Mouse (Mus musculus): Measurements from ENCODE around the gene Vmn1r6. TPM values are rescaled to one million over a fixed set of nuclear protein-coding genes. Genes with fewer than 3 reads are reported as not detected.
"Not testable (repeated sequence)": the region's sequence is repeated elsewhere in the genome, so short reads cannot be mapped to it uniquely, and the experiment has no call there.

The Vmn1r6 gene
- not detected in 2 replicates for polyA plus RNA-seq (2012; rRNA removed)

DNA sequence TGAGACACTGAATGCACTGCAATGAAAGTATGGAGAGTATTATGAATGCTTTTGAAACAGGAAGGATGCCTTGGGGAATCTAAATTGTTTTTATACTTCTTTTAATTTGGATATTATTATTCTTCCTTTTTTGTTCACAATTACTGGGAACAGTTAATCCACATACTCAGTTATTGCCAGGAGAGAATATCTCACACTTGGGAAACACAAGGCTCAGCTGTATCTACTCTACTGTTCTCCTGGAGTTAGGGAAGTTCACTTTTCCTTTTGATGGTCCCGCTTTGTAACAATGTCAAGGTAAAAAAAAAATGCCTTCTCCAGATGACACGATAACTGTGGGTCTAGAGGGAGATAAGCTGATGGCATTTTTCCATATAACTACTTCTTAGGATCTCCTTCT, at the start of gene Vmn1r6:
TSS of gene Vmn1r6 (plus strand) at position 301 of the 400 bp plus-strand sequence.
- WGBS: 79% methylated on average over 2 of the region's 2 CpGs
- no peak for DNase-seq (ENCODE audit: low read depth, low spot score)

GRCm38 (mm10) chr6:56956436-56956835, 40.6 kb upstream of the Vmn1r6 start:
- no peak for DNase-seq (ENCODE audit: low read depth, low spot score)
- WGBS: 57% methylated on average over 5 of the region's 5 CpGs

DNA sequence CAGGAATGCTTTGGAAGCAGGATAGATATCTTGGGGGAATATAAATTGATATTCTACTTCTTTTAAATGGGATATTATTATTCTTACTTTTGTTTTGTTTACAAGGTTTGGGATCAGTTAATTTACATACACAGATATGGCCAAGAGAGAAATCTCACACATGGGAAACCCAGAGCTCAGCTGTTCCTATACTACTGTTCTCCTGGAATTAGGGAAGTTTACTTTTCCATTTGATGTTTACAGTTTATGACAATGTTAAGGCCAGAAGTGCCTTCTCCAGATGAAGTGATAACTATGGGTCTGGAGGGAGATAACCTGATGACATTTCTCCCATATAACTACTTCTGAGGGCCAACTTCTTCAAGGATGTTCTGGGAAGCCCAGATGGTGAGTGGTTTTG, 27.1 kb upstream of the Vmn1r6 start, which contains the start of gene Vmn1r5:
TSS of gene Vmn1r5 (plus strand) at position 301 of the 400 bp plus-strand sequence.
- DNase-seq (ENCODE audit: low read depth, low spot score): no peak

- DNase-seq (ENCODE audit: low read depth, low spot score): not testable (repeated sequence)
- WGBS: 85% methylated on average over 2 of the region's 2 CpGs
Measured at GRCm38 (mm10) chr6:57025224-57025623, 28.2 kb downstream of the Vmn1r6 start, which contains the start of gene Vmn1r7. Gene Vmn1r7, minus strand, starts transcription at chr6:57025324.

- DNase-seq (ENCODE audit: low read depth, low spot score): no peak
Measured at GRCm38 (mm10) chr6:57031984-57032383, 34.9 kb downstream of the Vmn1r6 start, which contains the start of gene Vmn1r8. Gene Vmn1r8, plus strand, starts transcription at chr6:57032284.

GRCm38 (mm10) chr6:57034674-57035073, 37.6 kb downstream of the Vmn1r6 start:
- 79% methylated on average over 2 of the region's 2 CpGs for WGBS

More at GRCm38 (mm10) chr6:57034674-57035073, 37.6 kb downstream of the Vmn1r6 start:
- DNase-seq (ENCODE audit: low read depth, low spot score): no peak

Other genes with a start within 250 kb of the Vmn1r6 start
- gene Kbtbd2, start 199.4 kb upstream of the Vmn1r6 start, polyA plus RNA-seq (2012; rRNA removed): 6.1 and 7.0 TPM in 2 replicates
- gene Fkbp9, start 165.2 kb upstream of the Vmn1r6 start, polyA plus RNA-seq (2012; rRNA removed): 11.8 and 13.2 TPM in 2 replicates
- gene Nt5c3, start 73.3 kb upstream of the Vmn1r6 start, polyA plus RNA-seq (2012; rRNA removed): 10.5 and 13.4 TPM in 2 replicates
- gene Vmn1r4, start 73.2 kb upstream of the Vmn1r6 start, polyA plus RNA-seq (2012; rRNA removed): 0.07 TPM in 1 of 2 replicates, not detected in the other
- gene Vmn1r5, start 27.0 kb upstream of the Vmn1r6 start, polyA plus RNA-seq (2012; rRNA removed): not detected in 2 replicates
- gene Vmn1r7, start 28.1 kb downstream of the Vmn1r6 start, polyA plus RNA-seq (2012; rRNA removed): not detected in 2 replicates
- not detected in 2 replicates for gene Vmn1r8, start 35.0 kb downstream of the Vmn1r6 start, polyA plus RNA-seq (2012; rRNA removed)
- not detected in 2 replicates for gene Vmn1r9, start 69.5 kb downstream of the Vmn1r6 start, polyA plus RNA-seq (2012; rRNA removed)
- gene Vmn1r10, start 112.2 kb downstream of the Vmn1r6 start, polyA plus RNA-seq (2012; rRNA removed): not detected in 2 replicates
- gene Vmn1r11, start 136.2 kb downstream of the Vmn1r6 start, polyA plus RNA-seq (2012; rRNA removed): not detected in 2 replicates
- not detected in 2 replicates for gene Vmn1r12, start 159.7 kb downstream of the Vmn1r6 start, polyA plus RNA-seq (2012; rRNA removed)
- gene Vmn1r13, start 206.0 kb downstream of the Vmn1r6 start, polyA plus RNA-seq (2012; rRNA removed): not detected in 2 replicates
- not detected in 2 replicates for gene Vmn1r14, start 234.4 kb downstream of the Vmn1r6 start, polyA plus RNA-seq (2012; rRNA removed)